Mouse (Mus musculus): Measurements from ENCODE around the gene Avpi1. TPM values are rescaled to one million over a fixed set of nuclear protein-coding genes. Genes with fewer than 3 reads are reported as not detected.
"Not testable (repeated sequence)": the region's sequence is repeated elsewhere in the genome, so short reads cannot be mapped to it uniquely, and the experiment has no call there.

The Avpi1 gene
- polyA plus RNA-seq, 1 experiment from 2014 or later, result 46.9 TPM

GRCm38 (mm10) chr19:42081613-42082012 lies 47.2 kb downstream of the Avpi1 start:
- H3K4me2 ChIP-seq (replicated peaks; ENCODE audit: low read depth, low read length); H3K9ac ChIP-seq (replicated peaks; ENCODE audit: low read depth, low read length); H3K4me1 ChIP-seq (ENCODE audit: control insufficient read depth, insufficient read depth, low read length); H3K9me3 ChIP-seq (ENCODE audit: control insufficient read depth, low read depth, low read length); H3K27me3 ChIP-seq (ENCODE audit: control insufficient read depth, insufficient read depth, low read length); H3K27ac ChIP-seq (ENCODE audit: low read length); H3K36me3 ChIP-seq (ENCODE audit: control insufficient read depth, insufficient read depth, low read length); H3K4me3 ChIP-seq (ENCODE audit: low read depth, low read length); ATAC-seq (ENCODE audit: insufficient number of reproducible peaks, insufficient read depth, low FRiP score, low read depth): not testable (repeated sequence)
- 91% methylated on average over 5 of the region's 5 CpGs for WGBS

DNA sequence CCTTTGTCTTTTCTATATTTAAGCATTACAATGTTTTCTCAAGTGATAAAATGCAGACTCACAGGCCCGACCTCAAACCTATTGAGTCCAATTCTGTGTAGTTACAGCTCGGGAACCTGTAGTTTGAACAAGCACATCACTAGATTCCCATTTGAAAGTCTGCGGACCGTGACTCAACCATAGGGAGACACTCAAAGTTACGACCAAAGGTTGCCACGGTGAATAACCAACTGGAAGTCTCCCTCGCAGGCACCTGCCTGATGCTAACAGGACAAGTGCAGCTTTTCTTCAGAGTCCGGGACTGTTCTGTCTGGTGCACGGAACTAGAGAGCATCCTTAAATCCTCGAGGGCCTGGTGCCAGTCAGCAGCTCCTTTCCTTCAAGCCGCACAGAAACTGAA lies 48.4 kb downstream of the Avpi1 start:
- H3K27ac ChIP-seq (ENCODE audit: low read length), result no peak overlapping the region
- H3K4me3 ChIP-seq (ENCODE audit: low read depth, low read length), result no peak overlapping the region
- no peaks in the 10 kb centered on the region for H3K9me3 ChIP-seq (ENCODE audit: control insufficient read depth, low read depth, low read length)
- 88% methylated on average over 11 of the region's 11 CpGs for WGBS
- H3K36me3 ChIP-seq (ENCODE audit: control insufficient read depth, insufficient read depth, low read length), result peaks cover 3% of the 10 kb centered on the region; the same call in 1 of the 2 replicates
- no peak overlapping the region for H3K4me2 ChIP-seq (replicated peaks; ENCODE audit: low read depth, low read length)
- no peaks in the 10 kb centered on the region for H3K27me3 ChIP-seq (ENCODE audit: control insufficient read depth, insufficient read depth, low read length)
- H3K4me1 ChIP-seq (ENCODE audit: control insufficient read depth, insufficient read depth, low read length), result no peaks in the 10 kb centered on the region
- H3K9ac ChIP-seq (replicated peaks; ENCODE audit: low read depth, low read length), result no peak overlapping the region
- no peak for ATAC-seq (ENCODE audit: insufficient number of reproducible peaks, insufficient read depth, low FRiP score, low read depth)

GRCm38 (mm10) chr19:42079950-42080349 lies 48.9 kb downstream of the Avpi1 start:
- ATAC-seq (ENCODE audit: insufficient number of reproducible peaks, insufficient read depth, low FRiP score, low read depth), result no peak
- H3K4me1 ChIP-seq (ENCODE audit: control insufficient read depth, insufficient read depth, low read length), result no peaks in the 10 kb centered on the region
- H3K9me3 ChIP-seq (ENCODE audit: control insufficient read depth, low read depth, low read length), result no peaks in the 10 kb centered on the region
- 79% methylated on average over 5 of the region's 5 CpGs for WGBS
- no peak overlapping the region for H3K4me2 ChIP-seq (replicated peaks; ENCODE audit: low read depth, low read length)
- no peak overlapping the region for H3K9ac ChIP-seq (replicated peaks; ENCODE audit: low read depth, low read length)
- peaks cover 8% of the 10 kb centered on the region for H3K36me3 ChIP-seq (ENCODE audit: control insufficient read depth, insufficient read depth, low read length)
- no peak overlapping the region for H3K27ac ChIP-seq (ENCODE audit: low read length)
- H3K27me3 ChIP-seq (ENCODE audit: control insufficient read depth, insufficient read depth, low read length), result no peaks in the 10 kb centered on the region
- no peak overlapping the region for H3K4me3 ChIP-seq (ENCODE audit: low read depth, low read length)

- H3K36me3 ChIP-seq (ENCODE audit: control insufficient read depth, insufficient read depth, low read length), result peaks cover 8% of the 10 kb centered on the region
- no peak overlapping the region for H3K4me3 ChIP-seq (ENCODE audit: low read depth, low read length)
- H3K9me3 ChIP-seq (ENCODE audit: control insufficient read depth, low read depth, low read length), result no peaks in the 10 kb centered on the region
- H3K9ac ChIP-seq (replicated peaks; ENCODE audit: low read depth, low read length), result no peak overlapping the region
- no peaks in the 10 kb centered on the region for H3K27me3 ChIP-seq (ENCODE audit: control insufficient read depth, insufficient read depth, low read length)
- H3K4me2 ChIP-seq (replicated peaks; ENCODE audit: low read depth, low read length), result no peak overlapping the region
- no peak for ATAC-seq (ENCODE audit: insufficient number of reproducible peaks, insufficient read depth, low FRiP score, low read depth)
- H3K27ac ChIP-seq (ENCODE audit: low read length), result no peak overlapping the region
- 93% methylated on average over 12 of the region's 12 CpGs for WGBS
- no peaks in the 10 kb centered on the region for H3K4me1 ChIP-seq (ENCODE audit: control insufficient read depth, insufficient read depth, low read length)
Measured at GRCm38 (mm10) chr19:42079006-42079405, 49.9 kb downstream of the Avpi1 start.

DNA sequence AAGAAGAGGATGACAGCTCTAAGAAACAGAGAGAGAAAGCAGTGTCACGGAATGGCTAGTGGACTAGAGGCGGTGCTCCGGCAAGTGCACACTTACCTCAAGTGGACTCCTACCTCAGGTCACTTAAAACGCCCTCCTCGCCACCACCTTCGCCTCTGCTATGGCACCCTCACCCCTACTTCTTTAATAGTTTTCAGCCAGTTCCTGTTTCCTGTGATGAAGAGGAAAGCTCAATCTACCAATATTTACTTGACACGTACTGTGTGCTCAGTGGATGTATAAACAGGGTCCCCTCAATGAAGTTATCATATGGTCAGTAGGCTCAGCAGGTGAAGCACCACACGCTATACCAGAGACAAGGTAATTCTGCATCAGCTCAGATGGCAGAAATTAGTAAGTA lies 50.3 kb downstream of the Avpi1 start:
- WGBS, result 91% methylated on average over 8 of the region's 8 CpGs
- H3K4me2 ChIP-seq (replicated peaks; ENCODE audit: low read depth, low read length), result no peak overlapping the region
- no peaks in the 10 kb centered on the region for H3K4me1 ChIP-seq (ENCODE audit: control insufficient read depth, insufficient read depth, low read length)
- H3K4me3 ChIP-seq (ENCODE audit: low read depth, low read length), result no peak overlapping the region
- H3K9me3 ChIP-seq (ENCODE audit: control insufficient read depth, low read depth, low read length), result no peaks in the 10 kb centered on the region
- H3K36me3 ChIP-seq (ENCODE audit: control insufficient read depth, insufficient read depth, low read length), result peaks cover 8% of the 10 kb centered on the region
- ATAC-seq (ENCODE audit: insufficient number of reproducible peaks, insufficient read depth, low FRiP score, low read depth), result no peak
- H3K9ac ChIP-seq (replicated peaks; ENCODE audit: low read depth, low read length), result no peak overlapping the region
- no peak overlapping the region for H3K27ac ChIP-seq (ENCODE audit: low read length)
- H3K27me3 ChIP-seq (ENCODE audit: control insufficient read depth, insufficient read depth, low read length), result no peaks in the 10 kb centered on the region

DNA sequence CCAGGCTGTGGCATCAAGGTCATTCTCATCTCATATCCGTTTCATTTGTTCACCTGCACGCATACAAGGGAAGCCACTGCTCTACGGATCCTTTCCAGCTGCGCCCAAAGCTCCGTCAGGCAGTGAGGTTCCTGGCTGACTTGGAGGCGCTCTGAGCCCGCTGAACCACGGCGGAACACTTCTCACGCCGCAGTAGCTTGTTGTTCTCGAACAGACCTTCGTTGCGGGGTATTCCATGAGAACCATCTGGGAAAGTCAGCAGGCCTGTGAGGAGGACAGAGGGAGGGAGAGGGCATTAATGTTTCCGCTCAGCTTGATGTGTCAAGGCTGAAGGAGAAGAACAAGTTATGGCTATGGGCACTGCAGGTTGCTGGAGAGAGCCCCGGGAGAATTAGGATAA lies 52.9 kb downstream of the Avpi1 start:
- WGBS, result 90% methylated on average over 16 of the region's 16 CpGs
- peaks cover 8% of the 10 kb centered on the region for H3K36me3 ChIP-seq (ENCODE audit: control insufficient read depth, insufficient read depth, low read length)

DNA sequence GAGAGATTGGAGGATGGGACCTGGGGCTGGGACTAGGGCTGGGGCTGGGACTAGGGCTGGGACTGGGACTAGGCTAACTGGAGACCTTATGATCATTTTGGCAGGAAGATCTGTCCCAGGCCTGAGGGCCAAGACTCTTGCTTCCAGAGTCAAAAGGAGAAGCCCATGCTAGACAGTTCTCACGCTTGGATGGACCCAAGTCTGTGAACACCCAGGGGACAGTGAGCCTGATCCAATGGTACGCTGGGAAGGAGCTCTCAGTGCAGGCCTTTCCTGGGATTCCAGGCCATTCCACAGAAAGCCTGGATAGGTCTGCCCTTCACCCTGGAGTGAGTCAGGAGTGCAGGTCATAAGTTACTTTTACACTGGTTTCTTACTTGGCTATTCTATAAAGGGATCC lies 53.8 kb downstream of the Avpi1 start:
- H3K4me1 ChIP-seq (ENCODE audit: control insufficient read depth, insufficient read depth, low read length), result no peaks in the 10 kb centered on the region
- H3K27me3 ChIP-seq (ENCODE audit: control insufficient read depth, insufficient read depth, low read length), result no peaks in the 10 kb centered on the region
- H3K9ac ChIP-seq (replicated peaks; ENCODE audit: low read depth, low read length), result no peak overlapping the region
- H3K36me3 ChIP-seq (ENCODE audit: control insufficient read depth, insufficient read depth, low read length), result peaks cover 8% of the 10 kb centered on the region
- H3K4me2 ChIP-seq (replicated peaks; ENCODE audit: low read depth, low read length), result no peak overlapping the region
- H3K4me3 ChIP-seq (ENCODE audit: low read depth, low read length), result no peak overlapping the region
- 87% methylated on average over 2 of the region's 2 CpGs for WGBS
- no peak overlapping the region for H3K27ac ChIP-seq (ENCODE audit: low read length)
- no peak for ATAC-seq (ENCODE audit: insufficient number of reproducible peaks, insufficient read depth, low FRiP score, low read depth)
- H3K9me3 ChIP-seq (ENCODE audit: control insufficient read depth, low read depth, low read length), result no peaks in the 10 kb centered on the region

More for the DNA sequence above, 52.9 kb downstream of the Avpi1 start:
- Histone ChIP-seq H3K9me3 (ENCODE audit: control insufficient read depth, low read depth, low read length) (no peaks in the 10 kb centered on the region), H3K27me3 (ENCODE audit: control insufficient read depth, insufficient read depth, low read length) (no peaks in the 10 kb centered on the region), H3K4me1 (ENCODE audit: control insufficient read depth, insufficient read depth, low read length) (no peaks in the 10 kb centered on the region), H3K4me3 (ENCODE audit: low read depth, low read length) (no peak overlapping the region), H3K27ac (ENCODE audit: low read length) (no peak overlapping the region), H3K4me2 (replicated peaks; ENCODE audit: low read depth, low read length) (no peak overlapping the region), H3K9ac (replicated peaks; ENCODE audit: low read depth, low read length) (no peak overlapping the region)
- ATAC-seq (ENCODE audit: insufficient number of reproducible peaks, insufficient read depth, low FRiP score, low read depth), result no peak

Other genes with a start within 250 kb of the Avpi1 start
- gene Rrp12, start 232.9 kb downstream of the Avpi1 start, polyA plus RNA-seq (2014; fragmentation: Nextera tagmentation; extraction: Ambion mirVana), result 10.8 and 10.9 TPM in 2 replicates
- gene Pgam1, start 217.1 kb downstream of the Avpi1 start, polyA plus RNA-seq (2014; fragmentation: Nextera tagmentation; extraction: Ambion mirVana), result 651 and 721 TPM in 2 replicates
- 73.2 and 79.9 TPM in 2 replicates for gene Exosc1, start 195.6 kb downstream of the Avpi1 start, polyA plus RNA-seq (2014; fragmentation: Nextera tagmentation; extraction: Ambion mirVana)
- 65.8 and 70.1 TPM in 2 replicates for gene Zdhhc16, start 195.6 kb downstream of the Avpi1 start, polyA plus RNA-seq (2014; fragmentation: Nextera tagmentation; extraction: Ambion mirVana)
- gene Mms19, start 147.9 kb downstream of the Avpi1 start, polyA plus RNA-seq (2014; fragmentation: Nextera tagmentation; extraction: Ambion mirVana), result 37.6 and 44.1 TPM in 2 replicates
- 10.4 and 10.8 TPM in 2 replicates for gene Ubtd1, start 147.3 kb downstream of the Avpi1 start, polyA plus RNA-seq (2014; fragmentation: Nextera tagmentation; extraction: Ambion mirVana)
- gene Ankrd2, start 93.1 kb downstream of the Avpi1 start, polyA plus RNA-seq (2014; fragmentation: Nextera tagmentation; extraction: Ambion mirVana), result 0.30 TPM in 1 of 2 replicates, not detected in the other
- 1.7 and 1.9 TPM in 2 replicates for gene Hoga1, start 83.4 kb downstream of the Avpi1 start, polyA plus RNA-seq (2014; fragmentation: Nextera tagmentation; extraction: Ambion mirVana)
- gene 4933411K16Rik, start 76.8 kb downstream of the Avpi1 start, polyA plus RNA-seq (2014; fragmentation: Nextera tagmentation; extraction: Ambion mirVana), result 0.24 TPM in 1 of 2 replicates, not detected in the other
- 27.0 and 27.6 TPM in 2 replicates for gene Morn4, start 42.7 kb downstream of the Avpi1 start, polyA plus RNA-seq (2014; fragmentation: Nextera tagmentation; extraction: Ambion mirVana)
- gene Pi4k2a, start 38.6 kb downstream of the Avpi1 start, polyA plus RNA-seq (2014; fragmentation: Nextera tagmentation; extraction: Ambion mirVana), result 17.2 and 22.7 TPM in 2 replicates
- 13.2 and 15.6 TPM in 2 replicates for gene Marveld1, start 18.3 kb upstream of the Avpi1 start, polyA plus RNA-seq (2014; fragmentation: Nextera tagmentation; extraction: Ambion mirVana)
- gene Zfyve27, start 34.9 kb upstream of the Avpi1 start, polyA plus RNA-seq (2014; fragmentation: Nextera tagmentation; extraction: Ambion mirVana), result 15.7 and 20.0 TPM in 2 replicates
- 11.1 and 13.0 TPM in 2 replicates for gene Sfrp5, start 73.2 kb upstream of the Avpi1 start, polyA plus RNA-seq (2014; fragmentation: Nextera tagmentation; extraction: Ambion mirVana)
- 0.83 and 0.97 TPM in 2 replicates for gene Golga7b, start 118.5 kb upstream of the Avpi1 start, polyA plus RNA-seq (2014; fragmentation: Nextera tagmentation; extraction: Ambion mirVana)